Mouse (Mus musculus): Measurements from ENCODE around the gene Vamp5. TPM values are rescaled to one million over a fixed set of nuclear protein-coding genes. Genes with fewer than 3 reads are reported as not detected.

Gene Vamp5
- total and polyA plus RNA-seq, 3 experiments = 49.3 to 99.6 (median 58.3) TPM

DNA sequence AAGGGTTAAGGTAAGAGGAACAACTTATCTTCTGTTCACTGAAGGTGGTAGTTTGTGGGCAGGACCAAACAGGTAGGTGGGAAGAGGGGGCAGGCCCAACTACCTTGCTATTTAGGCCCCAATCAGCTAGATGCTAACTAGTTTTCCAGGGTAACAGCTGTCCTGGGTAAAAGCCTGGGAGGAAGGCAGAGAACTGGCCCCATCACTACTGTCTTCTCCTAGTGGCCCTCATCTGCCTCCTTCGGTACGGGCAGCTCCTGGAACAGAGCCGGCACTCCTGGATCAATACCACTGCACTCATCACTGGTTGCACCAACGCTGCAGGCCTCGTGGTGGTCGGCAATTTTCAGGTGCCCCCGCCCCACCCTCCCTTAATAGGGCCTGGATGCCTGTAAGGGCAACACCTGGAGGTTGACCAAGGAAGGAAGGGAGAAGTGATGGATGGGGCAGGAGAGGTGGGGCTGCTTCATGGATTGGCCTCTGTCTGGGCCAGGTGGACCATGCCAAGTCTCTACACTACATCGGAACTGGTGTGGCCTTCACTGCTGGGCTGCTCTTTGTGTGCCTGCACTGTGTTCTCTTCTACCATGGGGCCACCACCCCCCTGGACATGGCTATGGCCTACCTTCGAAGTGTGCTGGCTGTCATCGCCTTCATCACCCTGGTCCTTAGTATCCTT lies 22.0 kb downstream of the Vamp5 start:
- Histone ChIP-seq H3K4me3 (no peak overlapping the region), H3K79me2 (replicated peaks; ENCODE audit: control insufficient read depth, insufficient read depth, low read length) (no peaks in the 10 kb centered on the region; the same call in 1 of the 2 replicates), H3K4me1 (ENCODE audit: control insufficient read depth, insufficient read depth, low read length) (peaks cover 6% of the 10 kb centered on the region), H3K36me3 (ENCODE audit: control insufficient read depth, insufficient read depth, low read length) (no peaks in the 10 kb centered on the region), H3K9ac (ENCODE audit: low read depth, low read length) (no peak overlapping the region), H3K27me3 (ENCODE audit: control insufficient read depth, insufficient read depth, low read length) (no peaks in the 10 kb centered on the region), H3K27ac (no peak overlapping the region)
- intact Hi-C loops (cut with DNase I) = no loop called here
- TF ChIP-seq EP300 (IDR thresholded peaks at IDR 0.05; ENCODE audit: insufficient read depth, low read depth, low read length) (no peak), CTCF (IDR thresholded peaks at IDR 0.05) (no peak), POLR2A (IDR thresholded peaks at IDR 0.05; ENCODE audit: insufficient read depth, low read depth, low read length) (no peak)
- 84% methylated on average over 10 of the region's 10 CpGs for WGBS
- DNase-seq = no peak

DNA sequence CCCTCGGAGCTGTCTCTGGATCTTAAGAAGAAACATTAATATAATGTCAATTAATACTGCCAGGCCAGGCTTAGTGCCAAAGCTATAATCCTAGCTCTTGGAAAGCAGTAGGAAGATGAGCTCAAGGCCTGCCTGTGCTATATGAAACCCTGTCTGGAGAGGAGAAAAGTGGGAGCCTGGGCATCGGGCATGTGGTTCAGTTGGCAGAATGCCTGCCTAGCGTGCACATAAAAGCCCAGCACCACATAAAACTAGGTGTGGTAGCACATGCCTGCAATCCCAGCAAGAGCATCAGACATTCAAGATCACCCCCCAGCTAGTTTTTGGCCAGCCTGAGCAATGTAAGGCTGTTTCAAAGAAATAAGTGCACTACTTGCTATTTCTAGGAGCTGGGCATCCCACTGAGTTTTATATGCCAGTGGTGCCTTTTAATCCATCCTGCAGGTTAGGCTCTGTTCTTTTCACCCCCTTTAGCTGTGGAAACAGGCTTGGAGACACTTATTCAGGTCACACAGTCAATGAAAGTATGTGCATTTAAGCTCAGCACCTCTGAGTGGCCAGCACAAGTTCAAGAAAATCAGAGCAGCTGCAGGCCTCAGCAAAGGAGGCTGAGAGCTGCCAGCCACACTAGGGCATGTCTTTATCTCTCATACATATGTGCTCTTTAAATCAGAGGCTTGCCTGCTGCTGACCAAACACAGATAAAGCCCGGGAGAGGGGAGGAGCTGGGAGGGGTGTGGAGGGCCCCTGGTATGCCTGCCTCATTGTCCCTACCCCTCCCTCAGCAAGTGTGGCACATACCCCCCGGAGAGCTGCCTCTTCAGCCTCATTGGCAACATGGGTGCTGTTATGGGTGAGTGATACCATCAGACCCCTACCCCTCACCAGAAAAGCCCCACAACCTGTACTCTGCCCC lies 22.8 kb downstream of the Vamp5 start:
- Histone ChIP-seq H3K4me3 (no peak overlapping the region), H3K27ac (no peak overlapping the region), H3K36me3 (ENCODE audit: control insufficient read depth, insufficient read depth, low read length) (peaks cover 3% of the 10 kb centered on the region; the same call in 1 of the 2 replicates), H3K4me1 (ENCODE audit: control insufficient read depth, insufficient read depth, low read length) (peaks cover 6% of the 10 kb centered on the region), H3K9ac (ENCODE audit: low read depth, low read length) (no peak overlapping the region), H3K27me3 (ENCODE audit: control insufficient read depth, insufficient read depth, low read length) (no peaks in the 10 kb centered on the region), H3K79me2 (replicated peaks; ENCODE audit: control insufficient read depth, insufficient read depth, low read length) (no peaks in the 10 kb centered on the region; the same call in 1 of the 2 replicates)
- TF ChIP-seq POLR2A (IDR thresholded peaks at IDR 0.05; ENCODE audit: insufficient read depth, low read depth, low read length) (no peak), EP300 (IDR thresholded peaks at IDR 0.05; ENCODE audit: insufficient read depth, low read depth, low read length) (no peak), CTCF (IDR thresholded peaks at IDR 0.05) (no peak)
- intact Hi-C loops (cut with DNase I) = no loop called here
- WGBS = 56% methylated on average over 5 of the region's 5 CpGs
- no peak for DNase-seq

DNA sequence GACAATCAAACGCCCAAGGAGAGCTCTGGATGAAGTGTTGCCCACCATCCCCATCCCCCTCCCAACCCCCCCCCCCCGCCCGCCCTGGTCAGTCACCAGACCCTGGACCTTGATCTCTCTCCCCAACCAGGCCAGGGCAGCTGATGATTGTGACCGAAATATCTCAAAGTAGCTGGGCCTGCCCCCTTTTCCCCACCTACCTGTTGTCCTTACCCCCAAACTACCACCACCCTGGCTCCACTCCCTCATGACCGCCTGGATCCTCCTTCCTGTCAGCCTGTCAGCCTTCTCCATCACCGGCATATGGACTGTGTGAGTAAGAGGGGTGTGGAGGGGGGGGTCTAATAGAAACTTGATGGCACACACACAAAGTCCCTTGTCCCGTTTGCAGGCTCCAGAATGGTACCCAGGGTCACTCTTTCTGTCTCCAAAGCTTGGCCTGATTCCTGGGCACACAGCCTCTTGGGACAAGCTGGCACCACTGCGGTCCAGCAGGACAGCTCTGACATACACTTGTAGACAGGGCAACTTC lies 24.2 kb downstream of the Vamp5 start:
- Histone ChIP-seq H3K4me1 (ENCODE audit: control insufficient read depth, insufficient read depth, low read length) (peaks cover 6% of the 10 kb centered on the region), H3K79me2 (replicated peaks; ENCODE audit: control insufficient read depth, insufficient read depth, low read length) (no peaks in the 10 kb centered on the region; the same call in 1 of the 2 replicates), H3K4me3 (peak overlapping the region; percentile 85), H3K27ac (peak overlapping the region; percentile 81), H3K36me3 (ENCODE audit: control insufficient read depth, insufficient read depth, low read length) (peaks cover 7% of the 10 kb centered on the region), H3K9ac (ENCODE audit: low read depth, low read length) (peak overlapping the region; percentile 89), H3K27me3 (ENCODE audit: control insufficient read depth, insufficient read depth, low read length) (no peaks in the 10 kb centered on the region)
- intact Hi-C loops (cut with DNase I) = no loop called here
- DNase-seq = no peak
- 31% methylated on average over 7 of the region's 8 CpGs for whole genome bisulfite sequencing
- no peak for TF ChIP-seq POLR2A (IDR thresholded peaks at IDR 0.05; ENCODE audit: insufficient read depth, low read depth, low read length)
- TF ChIP-seq CTCF (IDR thresholded peaks at IDR 0.05) = no peak
- TF ChIP-seq EP300 (IDR thresholded peaks at IDR 0.05; ENCODE audit: insufficient read depth, low read depth, low read length) = no peak

DNA sequence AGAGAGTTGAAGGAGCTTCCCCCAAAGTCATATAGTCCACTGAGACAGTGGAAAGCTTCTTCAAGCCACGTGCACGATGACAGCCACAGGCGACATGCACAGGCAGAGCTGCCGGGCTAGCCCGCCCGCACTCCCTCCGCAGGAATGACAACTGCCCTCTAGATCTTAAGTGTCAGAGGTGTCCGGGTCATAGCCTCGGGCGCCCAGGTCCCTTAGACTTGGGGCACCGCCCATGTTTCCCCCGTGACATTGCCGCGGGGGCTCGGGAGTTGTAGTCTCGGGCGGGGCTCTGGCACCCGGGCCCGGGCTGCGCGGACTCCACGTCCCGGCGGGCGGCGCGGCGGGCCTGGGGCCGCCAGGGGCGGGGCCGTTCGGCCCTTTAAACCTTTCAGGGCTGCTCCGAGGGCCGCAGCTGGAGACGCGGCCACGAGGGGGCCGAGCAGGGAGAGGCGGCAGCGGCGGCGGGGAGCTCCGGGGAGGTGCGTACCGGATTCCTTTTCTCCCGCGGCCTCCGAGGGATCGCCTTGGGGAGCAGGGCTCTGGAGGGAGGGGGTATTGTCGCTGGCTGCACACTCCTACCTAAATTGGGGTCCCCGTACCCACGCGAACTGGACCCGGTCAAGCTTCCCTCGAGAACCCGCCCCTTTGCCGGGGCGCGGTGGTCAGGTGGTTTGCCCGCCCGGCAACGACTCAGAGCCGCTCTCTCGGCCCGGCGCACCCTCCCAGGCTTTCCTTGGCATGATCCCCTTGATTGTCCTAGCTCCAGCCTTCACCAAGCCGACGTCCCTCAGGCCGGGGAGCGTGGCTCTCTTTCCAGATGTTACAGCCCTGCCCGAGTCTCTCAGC lies 25.0 kb downstream of the Vamp5 start, which contains the start of gene Tmem150a:
TSS of gene Tmem150a (plus strand) at position 382 of the 846 bp plus-strand sequence.
- H3K79me2 ChIP-seq (replicated peaks; ENCODE audit: control insufficient read depth, insufficient read depth, low read length) = peaks cover 2% of the 10 kb centered on the region
- H3K36me3 ChIP-seq (ENCODE audit: control insufficient read depth, insufficient read depth, low read length) = peaks cover 13% of the 10 kb centered on the region
- H3K9ac ChIP-seq (ENCODE audit: low read depth, low read length) = peak within 1 kb of the TSS; percentile 89
- TF ChIP-seq EP300 (IDR thresholded peaks at IDR 0.05; ENCODE audit: insufficient read depth, low read depth, low read length) = 0 out of 2 replicates have a peak, but pooled peaks have one; percentile 64
- TF ChIP-seq POLR2A (IDR thresholded peaks at IDR 0.05; ENCODE audit: insufficient read depth, low read depth, low read length) = peak; percentile 54; the same call in 1 of the 2 replicates
- TF ChIP-seq CTCF (IDR thresholded peaks at IDR 0.05) = peak; percentile 71
- H3K4me1 ChIP-seq (ENCODE audit: control insufficient read depth, insufficient read depth, low read length) = peaks cover 6% of the 10 kb centered on the region
- H3K27ac ChIP-seq = peak within 1 kb of the TSS; percentile 81
- peak within 1 kb of the TSS; percentile 85 for H3K4me3 ChIP-seq
- DNase-seq = peak; percentile 88 to 91
- intact Hi-C loops (cut with DNase I) = no loop called here
- no peaks in the 10 kb centered on the region for H3K27me3 ChIP-seq (ENCODE audit: control insufficient read depth, insufficient read depth, low read length)
- WGBS = 1% methylated on average over 71 of the region's 71 CpGs

DNA sequence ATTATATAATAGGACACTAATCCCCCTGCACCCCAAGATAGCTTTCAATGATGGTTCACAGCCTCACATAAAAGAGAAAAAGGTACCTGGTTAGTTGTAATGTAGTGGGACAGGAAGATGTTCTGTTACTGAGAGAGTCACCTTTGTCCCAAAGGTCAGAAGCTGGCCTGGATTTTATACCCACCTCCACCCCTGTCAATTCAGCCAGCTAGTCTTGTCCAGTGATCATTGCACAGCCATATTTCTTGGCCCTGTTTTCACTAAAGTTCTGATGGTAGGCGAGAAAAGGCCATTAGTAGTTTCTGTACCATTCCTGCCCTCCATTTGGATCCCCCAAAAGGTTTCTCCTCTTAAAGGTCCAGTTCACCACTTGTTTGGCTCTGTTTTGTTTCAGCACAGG lies 26.2 kb downstream of the Vamp5 start:
- Histone ChIP-seq H3K4me3 (no peak overlapping the region), H3K36me3 (ENCODE audit: control insufficient read depth, insufficient read depth, low read length) (peaks cover 15% of the 10 kb centered on the region), H3K9ac (ENCODE audit: low read depth, low read length) (no peak overlapping the region), H3K27me3 (ENCODE audit: control insufficient read depth, insufficient read depth, low read length) (no peaks in the 10 kb centered on the region), H3K79me2 (replicated peaks; ENCODE audit: control insufficient read depth, insufficient read depth, low read length) (peaks cover 2% of the 10 kb centered on the region; the same call in 1 of the 2 replicates), H3K27ac (no peak overlapping the region), H3K4me1 (ENCODE audit: control insufficient read depth, insufficient read depth, low read length) (peaks cover 6% of the 10 kb centered on the region)
- DNase-seq = no peak
- WGBS = 81% methylated on average over 1 of the region's 1 CpGs
- TF ChIP-seq POLR2A (IDR thresholded peaks at IDR 0.05; ENCODE audit: insufficient read depth, low read depth, low read length) (no peak), EP300 (IDR thresholded peaks at IDR 0.05; ENCODE audit: insufficient read depth, low read depth, low read length) (no peak), CTCF (IDR thresholded peaks at IDR 0.05) (no peak)
- intact Hi-C loops (cut with DNase I) = no loop called here

Measured in heart, adult 2 months (tissue).